Mouse (Mus musculus): ENCODE data around the gene Mtmr14. TPM values are rescaled to one million over a fixed set of nuclear protein-coding genes. Genes with fewer than 3 reads are reported as not detected.

The Mtmr14 gene
- polyA plus RNA-seq, 1 experiment from 2014 or later = 16.8 TPM

GRCm38 (mm10) chr6:113235141-113235540 lies 2.5 kb upstream of the Mtmr14 start:
- H3K36me3 ChIP-seq (ENCODE audit: control insufficient read depth, insufficient read depth) = no peaks in the 10 kb centered on the region
- H3K4me2 ChIP-seq (ENCODE audit: low read depth, low read length) = no peak overlapping the region
- 0 out of 2 replicates have a peak, but pooled peaks cover 2% of the 10 kb centered on the region for H3K9me3 ChIP-seq (replicated peaks; ENCODE audit: control insufficient read depth, low read length)
- no peak overlapping the region for H3K9ac ChIP-seq (ENCODE audit: low read depth, low read length)
- no peaks in the 10 kb centered on the region for H3K27me3 ChIP-seq (ENCODE audit: control insufficient read depth, insufficient read depth, low read depth, low read length)
- 51% methylated on average over 5 of the region's 5 CpGs for WGBS (ENCODE audit: insufficient replicate concordance)
- no peak overlapping the region for H3K4me3 ChIP-seq (ENCODE audit: low read depth, low read length)
- peaks cover 13% of the 10 kb centered on the region for H3K4me1 ChIP-seq (ENCODE audit: control insufficient read depth, low read depth, low read length)
- no peak overlapping the region for H3K27ac ChIP-seq (ENCODE audit: low read length)
- no peak for ATAC-seq (ENCODE audit: low read depth)

DNA sequence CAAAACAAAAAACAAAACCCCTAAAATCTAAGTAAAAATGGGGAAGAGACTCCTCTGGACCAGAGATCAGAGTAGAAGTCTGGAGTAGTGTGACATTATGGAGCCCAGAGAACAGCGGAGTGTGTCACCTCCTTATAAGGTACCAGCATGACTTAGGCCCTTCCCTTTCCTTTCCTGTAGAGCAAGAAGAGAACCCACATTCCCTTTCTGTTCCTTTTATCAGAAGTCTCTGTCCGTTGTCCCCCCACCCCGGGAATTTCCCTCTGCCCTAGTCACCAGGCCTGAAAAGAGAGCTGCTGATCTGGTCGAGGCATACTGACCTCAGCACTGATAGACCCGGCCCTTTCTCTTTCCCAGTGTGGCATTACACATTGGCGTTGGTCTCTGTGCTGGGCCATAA lies 799 bp downstream of the Mtmr14 start:
- no peaks in the 10 kb centered on the region for H3K27me3 ChIP-seq (ENCODE audit: control insufficient read depth, insufficient read depth, low read depth, low read length)
- peak overlapping the region; percentile 73 for H3K4me3 ChIP-seq (ENCODE audit: low read depth, low read length)
- no peak for ATAC-seq (ENCODE audit: low read depth)
- no peaks in the 10 kb centered on the region; the same call in 1 of the 2 replicates for H3K36me3 ChIP-seq (ENCODE audit: control insufficient read depth, insufficient read depth)
- peak overlapping the region; percentile 71 for H3K27ac ChIP-seq (ENCODE audit: low read length)
- no peaks in the 10 kb centered on the region for H3K9me3 ChIP-seq (replicated peaks; ENCODE audit: control insufficient read depth, low read length)
- peak overlapping the region; percentile 85 for H3K9ac ChIP-seq (ENCODE audit: low read depth, low read length)
- peak overlapping the region; percentile 84 for H3K4me2 ChIP-seq (ENCODE audit: low read depth, low read length)
- peaks cover 13% of the 10 kb centered on the region for H3K4me1 ChIP-seq (ENCODE audit: control insufficient read depth, low read depth, low read length)
- 8% methylated on average over 6 of the region's 6 CpGs for WGBS (ENCODE audit: insufficient replicate concordance)

DNA sequence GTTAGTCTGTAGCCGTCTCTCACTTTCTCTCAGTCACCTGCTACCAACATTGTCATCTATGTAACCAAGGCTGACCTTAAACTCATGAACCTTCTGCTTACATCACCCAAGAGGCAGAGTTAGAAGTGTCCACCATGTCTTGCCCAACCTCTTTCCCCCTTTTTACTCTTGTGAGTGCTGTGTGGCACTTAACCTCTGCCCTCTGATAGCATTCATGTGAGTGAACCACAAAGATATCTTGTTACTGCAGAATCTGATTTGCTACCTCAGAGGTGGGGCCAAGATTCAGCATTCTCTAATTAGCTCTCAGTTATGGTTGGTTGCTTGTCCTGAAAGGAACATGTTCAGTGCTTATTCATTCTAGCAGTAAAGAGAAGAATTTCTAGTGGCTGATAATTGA lies 5.1 kb downstream of the Mtmr14 start:
- Histone ChIP-seq H3K9me3 (replicated peaks; ENCODE audit: control insufficient read depth, low read length) (no peaks in the 10 kb centered on the region), H3K4me2 (ENCODE audit: low read depth, low read length) (no peak overlapping the region), H3K27me3 (ENCODE audit: control insufficient read depth, insufficient read depth, low read depth, low read length) (no peaks in the 10 kb centered on the region), H3K4me3 (ENCODE audit: low read depth, low read length) (no peak overlapping the region), H3K27ac (ENCODE audit: low read length) (no peak overlapping the region), H3K9ac (ENCODE audit: low read depth, low read length) (no peak overlapping the region), H3K4me1 (ENCODE audit: control insufficient read depth, low read depth, low read length) (peaks cover 10% of the 10 kb centered on the region), H3K36me3 (ENCODE audit: control insufficient read depth, insufficient read depth) (no peaks in the 10 kb centered on the region; the same call in none of the 2 replicates)
- no peak for ATAC-seq (ENCODE audit: low read depth)
- 67% methylated on average over 1 of the region's 1 CpGs for WGBS (ENCODE audit: insufficient replicate concordance)

GRCm38 (mm10) chr6:113245585-113245984 lies 7.9 kb downstream of the Mtmr14 start:
- 48% methylated on average over 2 of the region's 2 CpGs for WGBS (ENCODE audit: insufficient replicate concordance)
- Histone ChIP-seq H3K27me3 (ENCODE audit: control insufficient read depth, insufficient read depth, low read depth, low read length) (no peaks in the 10 kb centered on the region), H3K4me1 (ENCODE audit: control insufficient read depth, low read depth, low read length) (no peaks in the 10 kb centered on the region; the same call in 1 of the 2 replicates), H3K36me3 (ENCODE audit: control insufficient read depth, insufficient read depth) (no peaks in the 10 kb centered on the region; the same call in 1 of the 2 replicates), H3K4me3 (ENCODE audit: low read depth, low read length) (no peak overlapping the region), H3K9ac (ENCODE audit: low read depth, low read length) (no peak overlapping the region), H3K9me3 (replicated peaks; ENCODE audit: control insufficient read depth, low read length) (no peaks in the 10 kb centered on the region), H3K4me2 (ENCODE audit: low read depth, low read length) (no peak overlapping the region), H3K27ac (ENCODE audit: low read length) (no peak overlapping the region)
- no peak for ATAC-seq (ENCODE audit: low read depth)

DNA sequence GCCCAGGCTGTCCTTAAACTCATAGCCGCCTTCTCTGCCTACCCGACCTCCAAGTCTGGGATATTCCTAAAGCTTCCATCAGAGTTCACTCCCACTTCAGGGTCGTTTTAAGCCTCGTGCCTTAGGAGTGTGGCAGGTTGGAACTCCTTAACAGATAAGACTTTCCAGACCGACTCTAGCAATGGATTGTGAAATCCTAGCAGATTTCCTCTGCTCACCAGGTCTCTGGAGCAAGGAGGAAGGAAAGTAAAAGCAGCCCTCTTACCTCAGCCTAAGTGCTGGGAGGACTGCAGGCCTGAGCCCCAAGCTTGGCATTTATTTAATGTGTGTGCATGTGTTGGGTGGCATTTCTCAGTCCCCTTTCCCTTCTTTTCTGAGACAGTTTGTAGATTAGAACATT lies 13.1 kb downstream of the Mtmr14 start:
- H3K4me1 ChIP-seq (ENCODE audit: control insufficient read depth, low read depth, low read length) = no peaks in the 10 kb centered on the region
- H3K36me3 ChIP-seq (ENCODE audit: control insufficient read depth, insufficient read depth) = peaks cover 14% of the 10 kb centered on the region
- no peak overlapping the region for H3K9ac ChIP-seq (ENCODE audit: low read depth, low read length)
- H3K27me3 ChIP-seq (ENCODE audit: control insufficient read depth, insufficient read depth, low read depth, low read length) = no peaks in the 10 kb centered on the region
- H3K4me3 ChIP-seq (ENCODE audit: low read depth, low read length) = no peak overlapping the region
- WGBS (ENCODE audit: insufficient replicate concordance) = 61% methylated on average over 5 of the region's 5 CpGs
- no peak overlapping the region for H3K4me2 ChIP-seq (ENCODE audit: low read depth, low read length)
- no peak overlapping the region for H3K27ac ChIP-seq (ENCODE audit: low read length)
- no peaks in the 10 kb centered on the region for H3K9me3 ChIP-seq (replicated peaks; ENCODE audit: control insufficient read depth, low read length)
- ATAC-seq (ENCODE audit: low read depth) = no peak

GRCm38 (mm10) chr6:113251921-113252320 lies 14.3 kb downstream of the Mtmr14 start:
- Histone ChIP-seq H3K4me2 (ENCODE audit: low read depth, low read length) (no peak overlapping the region), H3K9me3 (replicated peaks; ENCODE audit: control insufficient read depth, low read length) (no peaks in the 10 kb centered on the region), H3K27ac (ENCODE audit: low read length) (no peak overlapping the region), H3K4me3 (ENCODE audit: low read depth, low read length) (no peak overlapping the region), H3K36me3 (ENCODE audit: control insufficient read depth, insufficient read depth) (peaks cover 14% of the 10 kb centered on the region), H3K9ac (ENCODE audit: low read depth, low read length) (no peak overlapping the region), H3K27me3 (ENCODE audit: control insufficient read depth, insufficient read depth, low read depth, low read length) (no peaks in the 10 kb centered on the region), H3K4me1 (ENCODE audit: control insufficient read depth, low read depth, low read length) (no peaks in the 10 kb centered on the region)
- ATAC-seq (ENCODE audit: low read depth) = no peak

DNA sequence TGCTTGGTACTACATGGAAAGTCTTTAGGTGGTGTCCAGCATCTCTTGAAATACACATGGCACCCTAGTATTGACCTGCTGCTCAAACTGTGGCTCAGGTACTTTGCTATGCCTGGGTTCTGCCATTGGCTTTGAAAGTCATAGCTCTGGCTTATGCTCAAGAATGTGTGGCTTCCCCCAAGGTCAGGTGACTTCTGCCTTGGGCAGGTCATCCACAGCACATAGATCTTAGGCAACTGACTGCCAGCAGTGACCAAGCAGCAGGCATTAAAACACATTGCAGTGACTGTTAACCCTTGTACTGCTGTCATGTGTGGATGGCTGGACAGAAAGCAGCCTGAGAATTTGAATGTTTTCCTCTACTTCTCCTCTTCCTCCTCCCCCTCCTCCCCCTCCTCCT lies 17.3 kb downstream of the Mtmr14 start:
- no peak for ATAC-seq (ENCODE audit: low read depth)
- peaks cover 14% of the 10 kb centered on the region for H3K36me3 ChIP-seq (ENCODE audit: control insufficient read depth, insufficient read depth)
- no peaks in the 10 kb centered on the region for H3K4me1 ChIP-seq (ENCODE audit: control insufficient read depth, low read depth, low read length)

DNA sequence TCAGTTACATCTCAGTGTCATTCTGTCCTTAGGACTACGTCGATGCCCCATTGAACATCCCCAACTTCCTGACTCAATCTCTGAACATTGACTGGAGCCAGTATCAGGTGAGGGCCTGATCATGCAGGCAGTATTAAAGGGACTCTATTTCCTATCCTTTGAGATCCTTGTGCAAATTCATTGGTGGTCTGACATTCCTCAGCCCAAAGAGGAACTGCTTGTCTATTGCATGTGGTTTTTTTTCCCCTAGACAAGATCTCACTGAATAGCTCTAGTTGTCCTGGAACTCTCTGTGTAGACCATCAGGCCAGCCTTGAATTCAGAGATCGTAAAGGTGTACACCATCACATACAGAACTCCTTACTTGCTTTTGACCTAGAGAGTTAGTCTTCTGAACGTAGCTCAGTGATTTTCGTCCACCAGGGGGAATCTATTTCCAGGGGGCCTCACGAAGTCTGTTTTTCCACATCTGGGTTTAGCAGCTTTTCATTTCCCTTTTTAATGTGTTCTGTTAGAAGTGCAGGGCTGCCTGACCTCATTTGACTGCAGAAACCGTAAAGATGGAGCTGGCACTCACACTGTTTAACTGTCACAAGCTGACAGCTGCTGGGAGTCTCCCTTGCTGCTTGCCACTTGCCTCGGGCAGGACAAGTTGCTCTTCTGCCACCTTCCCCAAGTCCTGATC lies 23.7 kb downstream of the Mtmr14 start:
- no peak overlapping the region for H3K9ac ChIP-seq (ENCODE audit: low read depth, low read length)
- H3K36me3 ChIP-seq (ENCODE audit: control insufficient read depth, insufficient read depth) = peaks cover 16% of the 10 kb centered on the region
- no peak overlapping the region for H3K4me2 ChIP-seq (ENCODE audit: low read depth, low read length)
- no peak for ATAC-seq (ENCODE audit: low read depth)
- H3K27me3 ChIP-seq (ENCODE audit: control insufficient read depth, insufficient read depth, low read depth, low read length) = no peaks in the 10 kb centered on the region
- H3K4me1 ChIP-seq (ENCODE audit: control insufficient read depth, low read depth, low read length) = no peaks in the 10 kb centered on the region
- 68% methylated on average over 8 of the region's 8 CpGs for WGBS (ENCODE audit: insufficient replicate concordance)
- H3K9me3 ChIP-seq (replicated peaks; ENCODE audit: control insufficient read depth, low read length) = no peaks in the 10 kb centered on the region
- H3K27ac ChIP-seq (ENCODE audit: low read length) = no peak overlapping the region
- no peak overlapping the region for H3K4me3 ChIP-seq (ENCODE audit: low read depth, low read length)

More for the DNA sequence above, 17.3 kb downstream of the Mtmr14 start:
- H3K9ac ChIP-seq (ENCODE audit: low read depth, low read length) = no peak overlapping the region
- H3K4me2 ChIP-seq (ENCODE audit: low read depth, low read length) = no peak overlapping the region
- no peaks in the 10 kb centered on the region for H3K9me3 ChIP-seq (replicated peaks; ENCODE audit: control insufficient read depth, low read length)
- H3K27ac ChIP-seq (ENCODE audit: low read length) = no peak overlapping the region
- H3K27me3 ChIP-seq (ENCODE audit: control insufficient read depth, insufficient read depth, low read depth, low read length) = no peaks in the 10 kb centered on the region
- no peak overlapping the region for H3K4me3 ChIP-seq (ENCODE audit: low read depth, low read length)

GRCm38 (mm10) chr6:113263531-113263930 lies 25.9 kb downstream of the Mtmr14 start:
- Histone ChIP-seq H3K27ac (ENCODE audit: low read length) (no peak overlapping the region), H3K4me1 (ENCODE audit: control insufficient read depth, low read depth, low read length) (no peaks in the 10 kb centered on the region), H3K36me3 (ENCODE audit: control insufficient read depth, insufficient read depth) (peaks cover 24% of the 10 kb centered on the region), H3K27me3 (ENCODE audit: control insufficient read depth, insufficient read depth, low read depth, low read length) (no peaks in the 10 kb centered on the region), H3K4me2 (ENCODE audit: low read depth, low read length) (no peak overlapping the region), H3K4me3 (ENCODE audit: low read depth, low read length) (no peak overlapping the region), H3K9me3 (replicated peaks; ENCODE audit: control insufficient read depth, low read length) (no peaks in the 10 kb centered on the region), H3K9ac (ENCODE audit: low read depth, low read length) (no peak overlapping the region)
- WGBS (ENCODE audit: insufficient replicate concordance) = 73% methylated on average over 6 of the region's 6 CpGs
- no peak for ATAC-seq (ENCODE audit: low read depth)

All from liver, embryonic 16.5 days (tissue).